Mouse (Mus musculus): Measurements from ENCODE around the gene Lhb. TPM values are rescaled to one million over a fixed set of nuclear protein-coding genes. Genes with fewer than 3 reads are reported as not detected.
A peak's percentile ranks its signal among the peaks of the same experiment; 100 is the strongest.
"Not testable (repeated sequence)": the region's sequence is repeated elsewhere in the genome, so short reads cannot be mapped to it uniquely, and the experiment has no call there.

The Lhb gene
- polyA plus RNA-seq, 1 experiment from 2014 or later = 0.47 TPM

GRCm38 (mm10) chr7:45455932-45456696 lies 35.5 kb downstream of the Lhb start:
- peaks cover 58% of the 10 kb centered on the region for H3K36me3 ChIP-seq (ENCODE audit: control insufficient read depth, insufficient read depth, low read length)

GRCm38 (mm10) chr7:45456721-45457203 lies 36.1 kb downstream of the Lhb start:
- H3K27me3 ChIP-seq (replicated peaks; ENCODE audit: control insufficient read depth, insufficient read depth, low read length) = no peaks in the 10 kb centered on the region
- no peak overlapping the region for H3K9ac ChIP-seq (ENCODE audit: low read length)
- H3K9me3 ChIP-seq (ENCODE audit: control insufficient read depth, low read length) = no peaks in the 10 kb centered on the region
- peaks cover 58% of the 10 kb centered on the region for H3K36me3 ChIP-seq (ENCODE audit: control insufficient read depth, insufficient read depth, low read length)
- H3K4me2 ChIP-seq (ENCODE audit: low read length) = 0 out of 2 replicates have a peak overlapping the region, but pooled peaks have one; percentile 63
- 51% methylated on average over 9 of the region's 9 CpGs for WGBS
- H3K4me1 ChIP-seq (replicated peaks; ENCODE audit: control insufficient read depth, insufficient read depth, low read length) = peaks cover 32% of the 10 kb centered on the region
- ATAC-seq (replicated peaks; ENCODE audit: low FRiP score, low TSS enrichment, low read depth) (no peak), DNase-seq (ENCODE audit: low spot score) (no peak)
- no peak overlapping the region for H3K27ac ChIP-seq (ENCODE audit: low read depth)
- 0 out of 2 replicates have a peak overlapping the region, but pooled peaks have one; percentile 92 for H3K4me3 ChIP-seq (ENCODE audit: low read depth, low read length)

More at GRCm38 (mm10) chr7:45455932-45456696, 35.5 kb downstream of the Lhb start:
- WGBS = 76% methylated on average over 13 of the region's 13 CpGs
- Histone ChIP-seq H3K27ac (ENCODE audit: low read depth) (no peak overlapping the region), H3K9ac (ENCODE audit: low read length) (no peak overlapping the region), H3K4me3 (ENCODE audit: low read depth, low read length) (no peak overlapping the region), H3K9me3 (ENCODE audit: control insufficient read depth, low read length) (no peaks in the 10 kb centered on the region), H3K4me2 (ENCODE audit: low read length) (no peak overlapping the region), H3K4me1 (replicated peaks; ENCODE audit: control insufficient read depth, insufficient read depth, low read length) (peaks cover 27% of the 10 kb centered on the region), H3K27me3 (replicated peaks; ENCODE audit: control insufficient read depth, insufficient read depth, low read length) (no peaks in the 10 kb centered on the region)
- no peak for ATAC-seq (replicated peaks; ENCODE audit: low FRiP score, low TSS enrichment, low read depth)
- DNase-seq (ENCODE audit: low spot score) = no peak

- peak overlapping the region; percentile 32; the same call in 1 of the 2 replicates for H3K9ac ChIP-seq (ENCODE audit: low read length)
- peak; percentile 69 for DNase-seq (ENCODE audit: low spot score)
- no peak overlapping the region for H3K27ac ChIP-seq (ENCODE audit: low read depth)
- no peaks in the 10 kb centered on the region for H3K27me3 ChIP-seq (replicated peaks; ENCODE audit: control insufficient read depth, insufficient read depth, low read length)
- WGBS = 50% methylated on average over 9 of the region's 10 CpGs
- peaks cover 37% of the 10 kb centered on the region for H3K4me1 ChIP-seq (replicated peaks; ENCODE audit: control insufficient read depth, insufficient read depth, low read length)
- peak overlapping the region; percentile 63 for H3K4me2 ChIP-seq (ENCODE audit: low read length)
- H3K36me3 ChIP-seq (ENCODE audit: control insufficient read depth, insufficient read depth, low read length) = peaks cover 54% of the 10 kb centered on the region
- H3K9me3 ChIP-seq (ENCODE audit: control insufficient read depth, low read length) = no peaks in the 10 kb centered on the region
- ATAC-seq (replicated peaks; ENCODE audit: low FRiP score, low TSS enrichment, low read depth) = no peak
- peak overlapping the region; percentile 92 for H3K4me3 ChIP-seq (ENCODE audit: low read depth, low read length)
Observed at GRCm38 (mm10) chr7:45457204-45458060, 36.8 kb downstream of the Lhb start.

- Histone ChIP-seq H3K4me3 (ENCODE audit: low read depth, low read length) (peak overlapping the region; percentile 92), H3K9ac (ENCODE audit: low read length) (peak overlapping the region; percentile 89), H3K4me1 (replicated peaks; ENCODE audit: control insufficient read depth, insufficient read depth, low read length) (peaks cover 37% of the 10 kb centered on the region), H3K4me2 (ENCODE audit: low read length) (peak overlapping the region; percentile 63), H3K27me3 (replicated peaks; ENCODE audit: control insufficient read depth, insufficient read depth, low read length) (no peaks in the 10 kb centered on the region), H3K27ac (ENCODE audit: low read depth) (peak overlapping the region; percentile 90), H3K36me3 (ENCODE audit: control insufficient read depth, insufficient read depth, low read length) (peaks cover 55% of the 10 kb centered on the region), H3K9me3 (ENCODE audit: control insufficient read depth, low read length) (no peaks in the 10 kb centered on the region)
- peak; percentile 96 for DNase-seq (ENCODE audit: low spot score)
- peak; percentile 67 for ATAC-seq (replicated peaks; ENCODE audit: low FRiP score, low TSS enrichment, low read depth)
- WGBS = 1% methylated on average over 41 of the region's 43 CpGs
Observed at GRCm38 (mm10) chr7:45458748-45459563, 38.3 kb downstream of the Lhb start.

GRCm38 (mm10) chr7:45459564-45460140 lies 39.0 kb downstream of the Lhb start, which contains the start of gene Ftl1:
TSS of gene Ftl1 (minus strand) at chr7:45459884.
- ATAC-seq (replicated peaks; ENCODE audit: low FRiP score, low TSS enrichment, low read depth) (peak; percentile 92), DNase-seq (ENCODE audit: low spot score) (peak; percentile 95)
- under 1% methylated on average over 28 of the region's 37 CpGs for WGBS
- peak within 1 kb of the TSS; percentile 90 for H3K27ac ChIP-seq (ENCODE audit: low read depth)
- H3K27me3 ChIP-seq (replicated peaks; ENCODE audit: control insufficient read depth, insufficient read depth, low read length); H3K9me3 ChIP-seq (ENCODE audit: control insufficient read depth, low read length): not testable (repeated sequence)
- H3K4me2 ChIP-seq (ENCODE audit: low read length) = peak within 1 kb of the TSS; percentile 63
- H3K9ac ChIP-seq (ENCODE audit: low read length) = peak within 1 kb of the TSS; percentile 89
- peaks cover 37% of the 10 kb centered on the region for H3K4me1 ChIP-seq (replicated peaks; ENCODE audit: control insufficient read depth, insufficient read depth, low read length)
- H3K4me3 ChIP-seq (ENCODE audit: low read depth, low read length) = peak within 1 kb of the TSS; percentile 92
- H3K36me3 ChIP-seq (ENCODE audit: control insufficient read depth, insufficient read depth, low read length) = peaks cover 52% of the 10 kb centered on the region

GRCm38 (mm10) chr7:45460377-45460776 lies 39.8 kb downstream of the Lhb start:
- H3K36me3 ChIP-seq (ENCODE audit: control insufficient read depth, insufficient read depth, low read length) = peaks cover 52% of the 10 kb centered on the region

GRCm38 (mm10) chr7:45460860-45461314 lies 40.3 kb downstream of the Lhb start:
- Histone ChIP-seq H3K27ac (ENCODE audit: low read depth) (peak overlapping the region; percentile 90), H3K4me3 (ENCODE audit: low read depth, low read length) (no peak overlapping the region), H3K4me1 (replicated peaks; ENCODE audit: control insufficient read depth, insufficient read depth, low read length) (peaks cover 43% of the 10 kb centered on the region), H3K9ac (ENCODE audit: low read length) (no peak overlapping the region), H3K4me2 (ENCODE audit: low read length) (peak overlapping the region; percentile 62), H3K9me3 (ENCODE audit: control insufficient read depth, low read length) (no peaks in the 10 kb centered on the region), H3K36me3 (ENCODE audit: control insufficient read depth, insufficient read depth, low read length) (peaks cover 51% of the 10 kb centered on the region), H3K27me3 (replicated peaks; ENCODE audit: control insufficient read depth, insufficient read depth, low read length) (no peaks in the 10 kb centered on the region)
- WGBS = 13% methylated on average over 13 of the region's 13 CpGs
- 0 out of 2 replicates have a peak, but pooled peaks have one; percentile 4 for ATAC-seq (replicated peaks; ENCODE audit: low FRiP score, low TSS enrichment, low read depth)
- peak; percentile 76 for DNase-seq (ENCODE audit: low spot score)

More at GRCm38 (mm10) chr7:45460377-45460776, 39.8 kb downstream of the Lhb start:
- Histone ChIP-seq H3K4me2 (ENCODE audit: low read length) (peak overlapping the region; percentile 62), H3K9me3 (ENCODE audit: control insufficient read depth, low read length) (no peaks in the 10 kb centered on the region), H3K27me3 (replicated peaks; ENCODE audit: control insufficient read depth, insufficient read depth, low read length) (no peaks in the 10 kb centered on the region), H3K9ac (ENCODE audit: low read length) (peak overlapping the region; percentile 41), H3K4me1 (replicated peaks; ENCODE audit: control insufficient read depth, insufficient read depth, low read length) (peaks cover 38% of the 10 kb centered on the region), H3K4me3 (ENCODE audit: low read depth, low read length) (peak overlapping the region; percentile 92), H3K27ac (ENCODE audit: low read depth) (peak overlapping the region; percentile 90)
- WGBS = 70% methylated on average over 7 of the region's 7 CpGs
- no peak for DNase-seq (ENCODE audit: low spot score)
- no peak for ATAC-seq (replicated peaks; ENCODE audit: low FRiP score, low TSS enrichment, low read depth)

Measured in intestine, embryonic 14.5 days (tissue).